Mouse (Mus musculus): ENCODE results near the gene Mib2.
"Not testable (repeated sequence)": the region's sequence is repeated elsewhere in the genome, so short reads cannot be mapped to it uniquely, and the experiment has no call there.

Mib2 gene

GRCm38 (mm10) chr4:155670236-155670635 is 1.2 kb upstream of the Mib2 start:
- not testable (repeated sequence) for DNase-seq (ENCODE audit: low read depth)

DNA sequence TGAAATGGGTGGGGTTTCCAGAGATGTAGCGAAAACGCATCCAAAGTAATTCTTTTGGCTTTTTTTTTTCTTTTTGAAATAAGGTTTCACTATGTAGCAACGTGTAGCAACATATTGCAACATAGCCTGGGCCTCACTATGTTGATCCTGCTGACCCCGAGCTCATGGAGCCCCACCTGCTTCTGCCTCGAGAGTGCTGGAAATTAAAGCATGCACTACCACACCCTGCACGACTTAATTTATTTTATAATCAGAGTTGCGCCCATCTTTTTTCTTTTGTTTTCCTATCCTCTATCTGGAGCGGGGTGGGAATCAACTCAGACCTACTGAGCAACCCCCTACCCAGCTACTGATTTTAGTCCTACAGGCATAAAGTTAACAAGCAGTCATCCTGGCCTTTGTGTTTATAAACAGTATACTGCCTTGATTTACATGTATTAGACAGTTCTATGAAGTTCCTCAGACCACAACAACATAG is 639 bp upstream of the Mib2 start:
- no peak for DNase-seq (ENCODE audit: low read depth)

DNA sequence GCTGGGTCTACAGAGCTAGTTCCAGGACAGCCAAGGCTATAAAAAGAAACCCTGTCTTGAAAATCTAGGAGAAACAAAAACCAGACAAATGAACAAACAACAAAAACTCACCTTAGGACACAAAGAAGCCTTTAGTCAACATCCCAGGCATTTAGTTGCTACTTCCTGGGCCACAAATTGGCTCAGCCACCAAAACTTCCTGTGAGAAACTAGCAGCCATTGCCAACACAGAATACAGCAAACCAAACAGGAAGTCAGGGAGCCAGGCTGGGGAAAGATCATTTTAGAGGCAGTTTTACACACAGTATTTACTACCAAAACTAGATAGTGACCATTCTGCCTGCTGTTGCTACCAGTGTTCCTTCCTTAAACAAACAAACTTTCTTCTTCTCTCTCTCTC is 2.1 kb downstream of the Mib2 start:
- no peak for DNase-seq (ENCODE audit: low read depth)

- no peak for DNase-seq (ENCODE audit: low read depth)
Observed at GRCm38 (mm10) chr4:155660641-155661040, 8.4 kb downstream of the Mib2 start.

GRCm38 (mm10) chr4:155658961-155659360 is 10.0 kb downstream of the Mib2 start:
- DNase-seq (ENCODE audit: low read depth) = no peak

- no peak for DNase-seq (ENCODE audit: low read depth)
Observed at GRCm38 (mm10) chr4:155656214-155656751, 12.7 kb downstream of the Mib2 start.

GRCm38 (mm10) chr4:155654456-155655298 is 14.3 kb downstream of the Mib2 start:
- DNase-seq (ENCODE audit: low read depth) = no peak

DNA sequence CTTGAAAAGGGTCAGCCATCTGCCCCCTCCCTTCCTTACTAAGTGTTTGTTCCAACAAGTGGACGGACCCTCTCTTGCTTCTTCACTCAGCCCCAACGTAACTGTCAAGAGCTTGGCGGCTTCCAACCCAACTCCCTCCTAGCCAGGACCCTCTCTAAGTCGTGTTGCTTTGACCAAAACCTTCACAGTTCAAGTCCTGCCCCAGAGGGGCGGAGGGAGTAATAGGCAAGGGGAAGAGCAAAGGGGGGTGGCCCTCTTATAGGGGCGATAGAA is 14.9 kb downstream of the Mib2 start:
- DNase-seq (ENCODE audit: low read depth) = no peak

DNA sequence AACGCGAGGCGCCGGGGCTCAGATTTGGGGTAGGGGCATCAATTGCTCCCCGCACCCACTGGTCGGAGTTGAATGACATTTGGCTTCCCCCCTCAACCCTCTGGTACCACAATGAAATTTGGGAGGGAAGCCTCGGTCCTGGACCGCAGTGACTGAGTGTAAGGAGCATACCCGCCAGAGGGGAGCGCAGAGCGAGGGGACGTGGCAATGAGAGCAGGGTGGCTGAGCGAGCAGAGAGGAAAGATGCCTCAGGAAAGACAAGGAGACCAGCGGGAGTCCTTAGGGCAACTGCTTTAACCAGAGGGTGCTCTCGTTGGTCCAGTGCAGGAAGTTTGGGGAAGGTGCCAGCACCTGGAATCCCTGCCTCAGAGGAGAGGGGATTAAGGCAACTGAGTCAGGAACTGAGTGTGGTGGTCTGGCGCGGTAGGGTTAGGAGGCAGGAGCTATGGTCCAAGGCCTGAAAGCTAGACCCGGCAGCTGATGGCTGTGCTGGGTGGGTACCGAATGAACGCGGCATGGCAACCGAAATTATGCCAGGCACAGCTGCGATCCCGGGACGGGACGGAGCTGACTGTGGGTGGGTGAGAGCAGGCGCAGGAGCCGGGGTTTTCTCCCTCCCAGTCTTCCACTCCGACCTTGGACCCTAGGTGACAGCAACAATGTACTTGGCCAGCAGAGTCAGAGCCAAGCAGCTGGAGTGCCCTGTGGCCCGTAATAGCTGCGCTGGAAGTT is 15.4 kb downstream of the Mib2 start:
- DNase-seq (ENCODE audit: low read depth) = no peak

DNA sequence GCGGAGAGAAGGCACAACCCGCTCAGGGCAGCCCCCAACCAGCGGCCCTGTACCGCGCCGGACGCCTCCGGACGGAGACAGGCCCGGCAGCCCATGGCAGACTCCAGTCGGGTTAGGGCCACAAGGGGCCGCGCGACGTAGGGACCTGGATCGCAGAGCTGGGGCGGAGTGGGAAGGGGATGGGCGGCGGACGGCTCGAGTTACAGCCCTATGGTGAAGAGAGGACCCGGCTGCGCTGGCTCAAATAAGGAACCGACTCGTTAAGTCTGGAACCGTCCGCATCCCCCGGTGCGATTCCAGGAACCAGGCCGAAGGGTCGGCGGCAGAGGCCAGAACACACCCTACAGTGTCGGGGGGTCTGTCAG is 15.9 kb downstream of the Mib2 start, which contains the start of gene Mmp23:
Gene Mmp23, minus strand, starts transcription at position 299 of the 365 bp plus-strand sequence.
- DNase-seq (ENCODE audit: low read depth) = no peak

DNA sequence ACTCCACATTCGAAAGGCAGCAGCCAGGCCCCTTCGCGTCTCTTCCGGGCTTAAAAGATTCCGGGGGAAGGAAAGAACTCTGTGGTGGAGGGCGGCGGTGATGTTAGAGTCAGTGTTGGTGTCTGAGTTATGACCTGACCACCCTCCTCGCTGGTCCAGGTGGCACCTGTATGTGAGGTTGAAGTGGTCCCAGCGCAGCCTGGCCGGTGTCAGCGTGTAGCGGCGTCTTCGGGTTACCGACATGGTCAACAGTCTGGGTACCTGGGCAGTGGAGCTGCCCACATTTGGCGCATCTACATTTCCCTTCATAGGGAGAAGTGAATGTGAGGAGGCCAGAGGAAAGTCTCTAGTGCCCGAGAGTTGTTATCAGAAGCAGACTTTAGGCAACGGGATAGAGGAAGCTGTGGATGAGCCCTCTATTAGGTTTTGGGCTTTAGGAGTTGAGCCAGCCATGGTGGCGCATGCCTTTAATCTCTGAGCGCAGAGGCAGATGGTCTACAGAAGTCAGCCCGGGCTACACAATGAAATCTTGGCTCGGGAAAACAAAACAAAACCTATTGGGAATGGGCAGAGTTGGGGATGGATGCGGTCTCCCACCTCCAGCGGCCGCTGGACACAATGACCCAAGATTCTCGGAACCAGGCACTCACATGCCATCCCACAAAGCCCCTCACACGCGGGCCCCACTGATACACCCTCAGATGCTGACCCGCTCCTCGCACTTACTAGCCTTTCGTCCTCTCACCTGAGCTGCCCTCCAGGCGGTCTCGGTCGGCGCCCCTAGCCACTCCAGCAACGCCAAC is 16.5 kb downstream of the Mib2 start:
- DNase-seq (ENCODE audit: low read depth) = no peak

DNA sequence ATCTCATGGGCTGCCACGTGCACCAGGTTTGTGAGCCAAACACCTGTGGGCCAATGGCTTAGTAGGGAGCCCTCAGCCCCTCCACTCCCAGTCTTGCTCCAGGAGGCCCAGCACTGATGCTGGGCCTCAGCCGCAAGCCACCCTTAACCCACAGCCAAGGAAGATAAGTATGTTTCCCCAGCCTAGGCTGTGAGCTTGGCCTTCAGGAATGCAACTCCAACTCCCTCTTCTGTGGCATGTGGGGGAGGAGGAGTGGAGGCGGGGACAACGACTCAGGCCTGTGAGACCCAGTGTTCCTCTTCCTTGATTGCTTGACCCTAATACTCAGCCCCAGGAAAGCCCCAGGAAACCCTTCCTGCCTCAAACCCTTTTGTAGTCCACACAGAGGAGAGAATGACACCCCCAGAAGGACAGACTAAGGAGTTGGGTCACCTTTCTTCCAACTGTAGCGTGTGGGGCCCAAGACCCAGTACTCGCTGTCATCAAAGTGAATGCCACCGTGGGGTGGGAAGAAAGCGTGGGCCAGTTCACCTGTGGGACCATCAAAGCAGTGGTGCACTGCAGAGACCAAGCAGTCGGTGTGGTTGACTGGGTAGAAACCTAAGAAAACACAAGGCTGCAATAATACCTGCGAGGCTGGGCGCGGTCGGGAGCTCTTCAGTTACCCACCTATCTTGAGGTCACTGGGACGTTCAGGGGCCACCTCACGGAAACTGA is 17.3 kb downstream of the Mib2 start:
- DNase-seq (ENCODE audit: low read depth) = no peak

DNA sequence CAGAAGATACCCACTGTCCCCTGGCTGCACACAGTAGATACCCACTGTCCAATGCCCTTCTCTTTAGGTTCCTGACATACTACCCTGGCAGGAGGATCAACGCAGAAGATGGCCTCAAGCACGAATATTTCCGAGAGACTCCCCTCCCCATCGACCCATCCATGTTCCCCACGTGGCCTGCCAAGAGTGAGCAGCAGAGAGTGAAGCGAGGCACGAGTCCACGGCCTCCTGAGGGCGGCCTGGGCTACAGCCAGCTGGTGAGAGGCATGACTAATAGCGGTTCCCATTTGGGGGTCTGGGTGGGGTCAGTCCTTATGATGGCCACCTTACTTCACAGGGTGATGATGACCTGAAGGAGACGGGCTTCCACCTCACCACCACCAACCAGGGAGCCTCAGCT is 19.6 kb downstream of the Mib2 start:
- no peak for DNase-seq (ENCODE audit: low read depth)

- no peak for DNase-seq (ENCODE audit: low read depth)
Observed at GRCm38 (mm10) chr4:155645721-155646120, 23.3 kb downstream of the Mib2 start.

DNA sequence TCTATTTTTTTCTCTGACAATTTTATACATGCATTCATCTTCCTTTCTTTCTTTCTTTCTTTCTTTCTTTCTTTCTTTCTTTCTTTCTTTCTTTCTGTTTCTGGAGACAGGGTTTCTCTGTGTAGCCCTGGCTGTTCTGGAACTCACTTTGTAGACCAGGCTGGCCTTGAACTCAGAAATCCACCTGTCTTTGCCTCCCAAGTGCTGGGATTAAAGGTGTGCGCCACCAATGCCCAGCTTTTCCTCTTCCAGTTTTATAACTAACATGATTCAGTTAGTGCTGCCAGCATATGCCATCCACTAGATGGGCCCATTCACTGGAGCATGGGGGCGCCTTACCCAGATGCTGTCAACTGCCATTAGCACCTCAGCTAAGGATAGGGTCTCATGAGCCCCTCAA is 23.7 kb downstream of the Mib2 start, which contains the start of gene Gm10563:
Gene Gm10563, minus strand, starts transcription at position 101 of the 400 bp plus-strand sequence.
- not testable (repeated sequence) for DNase-seq (ENCODE audit: low read depth)

DNA sequence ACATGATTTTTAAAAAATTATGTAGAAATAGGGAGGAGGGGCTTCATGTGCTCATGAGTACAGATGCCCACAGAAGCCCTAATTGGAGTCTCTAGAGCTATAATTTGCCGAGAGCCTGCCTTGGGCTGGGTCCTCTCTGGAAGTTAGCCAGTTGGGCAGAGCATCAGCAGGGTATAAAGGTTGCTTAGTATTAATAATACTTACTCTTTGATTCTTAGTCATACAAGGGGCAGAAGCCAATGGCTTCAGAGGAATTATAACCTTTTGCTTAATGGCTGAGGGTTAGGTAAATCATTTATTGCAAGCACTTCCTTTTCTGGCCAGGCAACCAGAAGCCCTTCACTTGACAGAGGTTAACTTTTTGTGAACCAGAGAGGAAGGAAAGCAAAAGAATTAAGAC is 25.5 kb downstream of the Mib2 start:
- DNase-seq (ENCODE audit: low read depth) = no peak

DNA sequence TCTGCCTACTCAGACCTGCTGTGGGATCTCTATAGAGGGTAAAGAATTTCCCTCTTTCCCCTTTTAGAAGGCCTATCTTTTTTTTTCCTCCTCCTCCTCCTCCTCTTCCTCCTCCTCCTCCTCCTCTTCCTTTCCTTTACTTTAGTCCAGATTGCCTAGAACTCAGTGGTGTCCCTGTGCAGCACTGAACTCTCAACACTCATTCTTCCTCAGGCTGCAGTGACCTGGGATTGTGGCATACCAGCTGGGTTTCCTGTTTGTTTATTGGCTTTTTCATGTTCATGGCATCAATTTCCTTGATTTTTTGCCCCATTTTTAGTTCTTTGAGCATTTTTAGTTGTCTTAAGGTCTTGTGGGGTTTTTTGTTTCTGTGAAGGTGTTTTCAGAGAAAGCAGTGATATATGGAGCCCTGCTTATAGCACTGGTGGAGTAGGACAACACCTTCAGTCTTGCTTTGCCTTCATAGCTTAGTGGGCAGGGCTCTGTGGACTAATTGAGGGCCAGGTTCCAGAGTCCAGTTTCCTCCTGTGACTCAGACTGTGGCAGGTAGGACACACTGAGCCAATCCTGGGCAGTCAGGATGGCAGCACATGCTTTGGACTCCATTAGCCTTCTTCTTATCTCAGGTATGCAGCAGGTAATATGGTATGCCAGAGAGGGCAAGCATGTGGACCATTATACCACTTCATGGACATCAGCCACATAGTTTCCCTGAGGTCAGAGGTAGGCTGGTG is 33.1 kb downstream of the Mib2 start:
- no peak for DNase-seq (ENCODE audit: low read depth)

DNA sequence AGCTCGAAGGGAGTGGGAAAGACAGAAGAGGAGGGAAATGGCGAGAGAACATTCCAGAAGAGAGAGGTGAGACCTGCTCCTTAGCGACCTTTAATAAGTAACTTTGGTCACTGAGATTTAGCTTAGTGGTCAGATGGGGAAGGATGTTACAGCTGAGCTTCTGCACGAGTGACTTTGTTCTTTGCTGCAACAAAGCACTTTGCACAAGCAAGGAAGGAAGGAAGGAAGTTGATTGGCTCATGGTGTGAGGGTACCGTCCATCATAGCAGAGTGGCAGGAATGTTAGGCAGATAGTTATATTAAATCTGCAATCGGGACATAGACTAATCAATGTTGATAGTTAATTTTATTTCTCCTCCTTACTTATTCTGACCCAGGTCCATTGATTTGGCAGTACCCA is 38.7 kb downstream of the Mib2 start:
- no peak for DNase-seq (ENCODE audit: low read depth)

DNA sequence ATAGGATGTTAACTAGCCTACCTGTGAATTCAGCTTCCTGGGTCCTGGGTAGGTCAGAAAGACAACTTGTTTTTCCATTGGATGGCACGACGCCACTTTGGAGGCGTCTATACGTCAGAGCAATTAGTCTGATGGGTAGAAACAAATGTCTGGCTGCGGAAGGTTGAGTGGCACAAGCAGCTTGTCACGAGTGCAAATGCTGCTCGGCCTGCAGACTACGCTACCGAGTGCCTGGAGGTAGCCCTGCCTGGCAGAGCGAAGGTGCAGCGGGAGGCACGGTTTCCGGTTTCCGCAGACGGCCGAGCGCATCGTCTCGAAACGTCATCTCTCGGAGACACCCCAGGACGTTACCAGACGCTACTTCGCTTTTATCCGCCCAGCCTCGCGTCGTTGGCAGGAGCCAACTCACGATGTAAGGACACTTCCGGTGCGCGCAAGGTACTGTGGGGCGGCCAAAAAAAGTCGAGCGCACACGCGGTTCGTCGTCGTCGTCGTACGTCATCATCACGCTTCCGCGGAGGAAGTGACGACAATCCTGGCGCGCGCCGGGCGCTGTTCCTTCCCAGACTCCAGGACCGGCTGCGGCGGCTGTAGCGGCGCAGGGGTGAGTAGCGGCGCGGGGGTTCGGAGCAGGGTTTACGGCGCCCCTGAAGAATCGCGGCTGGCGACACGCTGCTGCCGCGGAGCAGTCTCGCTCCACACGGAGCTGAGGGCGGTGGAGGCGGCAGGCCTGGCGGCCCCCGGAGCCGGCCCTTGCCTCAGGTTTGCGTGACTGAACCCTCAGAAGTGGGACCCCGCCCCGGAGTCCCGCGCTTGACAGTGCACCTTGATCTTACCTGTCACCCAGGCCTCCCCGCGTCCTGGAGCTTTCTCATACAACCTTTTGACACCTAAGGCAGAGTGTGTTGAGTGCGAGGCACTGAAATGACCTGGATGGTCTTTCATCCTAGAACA is 44.4 kb downstream of the Mib2 start, which contains the start of gene Cdk11b:
Gene Cdk11b, plus strand, starts transcription at position 517 of the 954 bp plus-strand sequence.
- DNase-seq (ENCODE audit: low read depth) = peak; percentile 97

DNA sequence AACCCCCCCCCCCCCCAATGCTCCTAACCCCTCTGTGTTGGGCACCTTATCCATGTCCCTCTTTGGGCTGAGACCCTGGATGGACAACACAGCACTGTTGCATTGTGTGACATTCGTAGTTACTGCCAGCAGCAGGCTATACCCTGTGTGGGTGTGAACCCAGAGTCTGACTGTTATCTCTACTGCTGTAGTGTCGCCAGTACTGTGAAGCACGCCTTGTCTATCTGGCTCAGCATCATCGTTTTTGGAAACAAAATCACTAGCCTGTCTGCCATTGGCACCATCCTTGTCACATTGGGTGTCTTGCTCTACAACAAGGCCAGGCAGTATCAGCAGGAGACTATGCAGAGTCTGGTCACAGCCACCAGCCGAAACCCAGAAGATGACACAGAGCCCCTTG is 50.7 kb downstream of the Mib2 start:
- DNase-seq (ENCODE audit: low read depth) = no peak
